In genomic region chr2:3700368-3700767, GRCm38 (mm10) we compare ENCODE assay signal across 20 mouse cellular contexts.
A peak's percentile ranks its signal among the peaks of the same experiment; 100 is the strongest.
DNase-seq lines count a peak whose midpoint lies in the region; ATAC-seq and TF ChIP-seq lines count a peak whose summit lies in the region.
"Had no signal": no experiment of that assay in that cellular context is flagged by ENCODE, and none has a peak within 500 bp of the region (broad histone marks: within the 10 kb centered on the region; RNA-seq: fewer than 3 reads in every experiment).

No protein-coding gene starts in this region.

- no peak overlapping the region for H3K4me2 ChIP-seq in heart, embryonic 12.5 days
- no peak overlapping the region for H3K4me2 ChIP-seq in kidney, embryonic 14.5 days (replicated peaks; ENCODE audit: low read depth, low read length)
- H3K4me2 ChIP-seq: embryonic facial prominence, embryonic 12.5 days; intestine, embryonic 15.5 days; lung, embryonic 14.5 days; midbrain, embryonic 13.5 days had no signal

- H3K4me3 ChIP-seq in heart, embryonic 12.5 days = no peak overlapping the region
- H3K4me3 ChIP-seq in kidney, adult 2 months (ENCODE audit: insufficient read depth, low read depth, low read length) = no peak overlapping the region
- no peak overlapping the region for H3K4me3 ChIP-seq in kidney, embryonic 14.5 days (ENCODE audit: low read length)
- H3K4me3 ChIP-seq: embryonic facial prominence, embryonic 12.5 days; intestine, embryonic 15.5 days; midbrain, embryonic 13.5 days had no signal

- no peaks in the 10 kb centered on the region for H3K4me1 ChIP-seq in heart, embryonic 12.5 days (replicated peaks)
- H3K4me1 ChIP-seq in kidney, adult 2 months (ENCODE audit: control insufficient read depth, insufficient read depth, low read length) = peaks cover 34% of the 10 kb centered on the region
- no peaks in the 10 kb centered on the region for H3K4me1 ChIP-seq in kidney, embryonic 14.5 days (ENCODE audit: control insufficient read depth, insufficient read depth, low read length)
- H3K4me1 ChIP-seq: embryonic facial prominence, embryonic 12.5 days; midbrain, embryonic 13.5 days had no signal

- no peak for TF ChIP-seq CTCF in kidney, adult 2 months (conservative IDR thresholded peaks at IDR 0.05; ENCODE audit: insufficient read depth, insufficient read length, low read depth, low read length)

- no peaks in the 10 kb centered on the region for H3K9me3 ChIP-seq in heart, embryonic 12.5 days (replicated peaks)
- no peaks in the 10 kb centered on the region for H3K9me3 ChIP-seq in kidney, embryonic 14.5 days (ENCODE audit: control insufficient read depth, low read length)
- H3K9me3 ChIP-seq: embryonic facial prominence, embryonic 12.5 days; intestine, embryonic 15.5 days; midbrain, embryonic 13.5 days had no signal

- H3K27ac ChIP-seq in heart, embryonic 12.5 days (ENCODE audit: poor library complexity, severe bottlenecking) = peak overlapping the region; percentile 3; the same call in 1 of the 2 replicates
- no peak overlapping the region for H3K27ac ChIP-seq in kidney, adult 2 months (ENCODE audit: insufficient read depth, low read depth, low read length)
- H3K27ac ChIP-seq in kidney, embryonic 14.5 days (ENCODE audit: low read depth, low read length) = no peak overlapping the region
- H3K27ac ChIP-seq: embryonic facial prominence, embryonic 12.5 days; intestine, embryonic 15.5 days; macrophage; midbrain, embryonic 13.5 days had no signal

- no peak for TF ChIP-seq POLR2A in kidney, adult 2 months (IDR thresholded peaks at IDR 0.05; ENCODE audit: low read depth, low read length)

- H3K27me3 ChIP-seq in heart, embryonic 12.5 days (replicated peaks) = no peaks in the 10 kb centered on the region
- no peaks in the 10 kb centered on the region for H3K27me3 ChIP-seq in kidney, adult 2 months (replicated peaks; ENCODE audit: control insufficient read depth, insufficient read depth, low read length)
- H3K27me3 ChIP-seq in kidney, embryonic 14.5 days (ENCODE audit: control insufficient read depth, insufficient read depth, low read length) = no peaks in the 10 kb centered on the region
- H3K27me3 ChIP-seq: embryonic facial prominence, embryonic 12.5 days; intestine, embryonic 15.5 days; midbrain, embryonic 13.5 days had no signal

- 64% methylated on average over 1 of the region's 1 CpGs for WGBS in heart, embryonic 12.5 days
- 31% methylated on average over 1 of the region's 1 CpGs for WGBS in kidney, adult 2 months
- WGBS in kidney, embryonic 14.5 days = 64% methylated on average over 1 of the region's 1 CpGs

- intact Hi-C loops in heart, postnatal 10 days (cut with DNase I) = no loop called here

- no peak for ATAC-seq in heart, embryonic 12.5 days (ENCODE audit: insufficient number of reproducible peaks, low FRiP score)
- ATAC-seq in kidney, embryonic 14.5 days (ENCODE audit: low FRiP score, low TSS enrichment) = no peak
- ATAC-seq in common myeloid progenitor, adult 5-6 weeks (replicated peaks; ENCODE audit: low read depth, poor library complexity, severe bottlenecking) = peak; percentile 24; the same call in 1 of the 2 replicates
- peak; percentile 9 to 21; a peak in 1 of 4 replicates for ATAC-seq in hematopoietic stem cell, adult 5-6 weeks (replicated peaks in 1 of 2; ENCODE audit: insufficient read depth in 1 of 2, low FRiP score in 2 of 2, low TSS enrichment in 1 of 2, low read depth in 1 of 2, poor library complexity in 2 of 2, severe bottlenecking in 2 of 2)
- no peak for ATAC-seq in erythroid progenitor cell, adult 5-6 weeks (replicated peaks; ENCODE audit: low FRiP score, poor library complexity, severe bottlenecking)
- ATAC-seq: intestine, embryonic 15.5 days; midbrain, embryonic 13.5 days had no signal

- no peaks in the 10 kb centered on the region for H3K36me3 ChIP-seq in heart, embryonic 12.5 days
- no peaks in the 10 kb centered on the region for H3K36me3 ChIP-seq in kidney, adult 2 months (ENCODE audit: control insufficient read depth, insufficient read depth, low read length)
- no peaks in the 10 kb centered on the region for H3K36me3 ChIP-seq in kidney, embryonic 14.5 days (ENCODE audit: control insufficient read depth, insufficient read depth, low read length)
- H3K36me3 ChIP-seq: embryonic facial prominence, embryonic 12.5 days; intestine, embryonic 15.5 days; midbrain, embryonic 13.5 days had no signal

- no peak overlapping the region for H3K9ac ChIP-seq in heart, embryonic 12.5 days
- H3K9ac ChIP-seq in kidney, embryonic 14.5 days (ENCODE audit: low read depth, low read length) = no peak overlapping the region
- H3K9ac ChIP-seq: embryonic facial prominence, embryonic 12.5 days; intestine, embryonic 15.5 days; lung, embryonic 14.5 days; midbrain, embryonic 13.5 days had no signal

- DNase-seq in heart, postnatal 10 days = no peak
- DNase-seq in kidney, adult 2 months = peak; percentile 37
- DNase-seq: adrenal gland, postnatal 10 days; B cell, adult 2 months; cerebellum, adult 18-20 months; cerebellum, postnatal 36 days; layer of hippocampus, postnatal 36 days; liver; lung, embryonic 14.5 days; retina, postnatal 1 day; thymus, postnatal 4 days had no signal

Comparison
In these comparisons a context has a peak if more than half of its experiments do, and no peak if none do; other contexts are left out.
1. ATAC-seq: peak in common myeloid progenitor, adult 5-6 weeks (single experiment) and hematopoietic stem cell, adult 5-6 weeks (2 of 2); none in heart, embryonic 12.5 days (single experiment), kidney, embryonic 14.5 days (single experiment) and erythroid progenitor cell, adult 5-6 weeks (single experiment).